ENCODE assay signal across 9 mouse cellular contexts in genomic region chr5:111115519-111116350, GRCm38 (mm10).
DNase-seq lines count a peak whose midpoint lies in the region; ATAC-seq and TF ChIP-seq lines count a peak whose summit lies in the region.
"Had no signal": no experiment of that assay in that cellular context is flagged by ENCODE, and none has a peak within 500 bp of the region (broad histone marks: within the 10 kb centered on the region; RNA-seq: fewer than 3 reads in every experiment).

No protein-coding gene starts in this region.

- TF ChIP-seq CTCF in lung, embryonic 14.5 days (IDR thresholded peaks at IDR 0.05; ENCODE audit: low read depth) = no peak

- no peak overlapping the region for H3K9ac ChIP-seq in lung, embryonic 14.5 days
- no peak overlapping the region for H3K9ac ChIP-seq in embryonic facial prominence, embryonic 13.5 days
- H3K9ac ChIP-seq: liver, embryonic 15.5 days had no signal

- peak; percentile 43 for DNase-seq in lung, embryonic 14.5 days
- no peak for DNase-seq in lung, adult 18-20 months
- DNase-seq in kidney, adult 11 months = peak; percentile 48
- peak; percentile 69 for DNase-seq in naive thymus-derived CD4-positive, alpha-beta T cell, adult 2 months (ENCODE audit: low read depth)
- DNase-seq in adrenal gland, postnatal 36 days = no peak
- DNase-seq in frontal cortex, postnatal 36 days (ENCODE audit: low spot score in 2 of 2) = no peak
- no peak for DNase-seq in layer of hippocampus, adult 18-20 months (ENCODE audit: low spot score in 2 of 2)

- no peaks in the 10 kb centered on the region for H3K36me3 ChIP-seq in lung, embryonic 14.5 days (ENCODE audit: insufficient read depth)
- H3K36me3 ChIP-seq in embryonic facial prominence, embryonic 13.5 days = peaks cover 6% of the 10 kb centered on the region; the same call in 1 of the 2 replicates
- H3K36me3 ChIP-seq: liver, embryonic 15.5 days had no signal

- no peak overlapping the region for H3K4me2 ChIP-seq in lung, embryonic 14.5 days
- no peak overlapping the region for H3K4me2 ChIP-seq in embryonic facial prominence, embryonic 13.5 days
- H3K4me2 ChIP-seq: liver, embryonic 15.5 days had no signal

- H3K27me3 ChIP-seq in lung, embryonic 14.5 days (ENCODE audit: insufficient read depth, low read length) = no peaks in the 10 kb centered on the region
- H3K27me3 ChIP-seq in embryonic facial prominence, embryonic 13.5 days = no peaks in the 10 kb centered on the region
- H3K27me3 ChIP-seq: liver, embryonic 15.5 days had no signal

- WGBS in lung, embryonic 14.5 days = 52% methylated on average over 15 of the region's 15 CpGs
- WGBS in embryonic facial prominence, embryonic 13.5 days = 39% methylated on average over 15 of the region's 15 CpGs

- no peaks in the 10 kb centered on the region for H3K9me3 ChIP-seq in lung, embryonic 14.5 days (ENCODE audit: low read depth, low read length)
- H3K9me3 ChIP-seq in embryonic facial prominence, embryonic 13.5 days = no peaks in the 10 kb centered on the region
- H3K9me3 ChIP-seq: liver, embryonic 15.5 days had no signal

- no peak for ATAC-seq in lung, embryonic 14.5 days (ENCODE audit: insufficient read depth)
- no peak for ATAC-seq in embryonic facial prominence, embryonic 13.5 days (ENCODE audit: insufficient number of reproducible peaks, insufficient read depth, low FRiP score, low TSS enrichment, low read depth)

- H3K4me1 ChIP-seq in lung, embryonic 14.5 days (ENCODE audit: insufficient read depth) = peaks cover 13% of the 10 kb centered on the region
- H3K4me1 ChIP-seq in embryonic facial prominence, embryonic 13.5 days = peaks cover 73% of the 10 kb centered on the region
- H3K4me1 ChIP-seq: liver, embryonic 15.5 days had no signal

- H3K4me3 ChIP-seq in lung, embryonic 14.5 days (ENCODE audit: low read depth, low read length) = no peak overlapping the region
- H3K4me3 ChIP-seq in embryonic facial prominence, embryonic 13.5 days = no peak overlapping the region
- H3K4me3 ChIP-seq: liver, embryonic 15.5 days had no signal

- H3K27ac ChIP-seq in lung, embryonic 14.5 days (ENCODE audit: low read depth) = peak overlapping the region; percentile 2; the same call in 1 of the 2 replicates
- peak overlapping the region; percentile 39; the same call in 1 of the 2 replicates for H3K27ac ChIP-seq in embryonic facial prominence, embryonic 13.5 days
- H3K27ac ChIP-seq: liver, embryonic 15.5 days had no signal

Comparison
In these comparisons a context has a peak if more than half of its experiments do, and no peak if none do; other contexts are left out.
1. DNase-seq: peak in lung, embryonic 14.5 days (single experiment), kidney, adult 11 months (single experiment) and naive thymus-derived CD4-positive, alpha-beta T cell, adult 2 months (single experiment); none in lung, adult 18-20 months (0 of 2), adrenal gland, postnatal 36 days (0 of 2), frontal cortex, postnatal 36 days (0 of 2) and layer of hippocampus, adult 18-20 months (0 of 2).